Mouse (Mus musculus) cortical plate, adult 2 months (tissue): ENCODE results near the gene 5430419D17Rik. TPM values are rescaled to one million over a fixed set of nuclear protein-coding genes. Genes with fewer than 3 reads are reported as not detected.

Source experiments
- H3K27ac ChIP-seq: fragments of 200-500 bp; 2 replicates; pipeline ENCODE4 v1.5.1; 2012; ENCODE audit warnings: low read length, control low read depth, inconsistent platforms; ENCODE audit not compliant: insufficient read depth
- H3K4me1 ChIP-seq: fragments of 200-500 bp; 2 replicates; pipeline ENCODE4 v1.6.1; 2011; ENCODE audit warnings: low read length; ENCODE audit not compliant: control insufficient read depth, insufficient read depth
- H3K4me3 ChIP-seq: fragments of 200-500 bp; 2 replicates; pipeline ENCODE4 v1.5.1; 2011; ENCODE audit warnings: mild to moderate bottlenecking, low read length, control low read depth; ENCODE audit not compliant: insufficient read depth
- CTCF ChIP-seq: fragments of 200-500 bp; IDR thresholded peaks from 2 replicates; pipeline ENCODE4 v1.5.1; 2011; ENCODE audit warnings: mild to moderate bottlenecking, control low read depth, low read length; ENCODE audit not compliant: insufficient read depth; ENCODE audit errors: extremely low read depth
- POLR2A ChIP-seq: fragments of 200-500 bp; IDR thresholded peaks from 2 replicates; pipeline ENCODE4 v1.6.1; 2011; ENCODE audit warnings: mild to moderate bottlenecking, low read length, control low read depth; ENCODE audit not compliant: insufficient read depth; ENCODE audit errors: extremely low read depth
- polyA plus RNA-seq: library from polyadenylated mRNA; depleted of rRNA; stranded (reverse); fragments of >200 nt; gene quantifications from 2 replicates; pipeline ENCODE4 v1.2.3, GENCODE M21; 2012; rRNA removed

5430419D17Rik gene
- polyA plus RNA-seq, result 0.04 TPM in 2 replicates

- H3K27ac ChIP-seq, result no peak within 1 kb of the TSS
- no peak for TF ChIP-seq CTCF
- no peak for TF ChIP-seq POLR2A
- no peaks in the 10 kb centered on the region for H3K4me1 ChIP-seq
- H3K4me3 ChIP-seq, result no peak within 1 kb of the TSS
These were observed at the start of gene 5430419D17Rik for GRCm38 (mm10) chr7:131174121-131174520. TSS of gene 5430419D17Rik (plus strand) at chr7:131174402.

DNA sequence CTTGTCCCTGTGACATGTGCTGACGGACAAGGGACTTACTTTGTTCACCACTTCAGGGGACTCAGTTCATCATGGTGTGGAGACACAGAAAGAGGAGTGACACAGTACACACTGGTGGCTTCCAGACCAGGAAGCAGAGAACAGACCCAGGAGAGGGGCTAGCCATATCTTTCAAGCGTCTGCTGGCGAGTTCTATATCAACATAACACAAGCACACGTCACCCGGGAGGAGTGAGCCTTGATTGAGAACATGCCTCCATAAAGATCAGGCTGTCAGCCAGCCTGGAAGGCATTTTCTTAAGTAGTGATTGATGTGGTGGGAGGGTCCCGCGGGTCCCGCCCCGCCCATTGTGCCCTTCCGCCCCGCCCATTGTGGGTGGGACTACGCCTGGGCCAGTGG is 44.2 kb upstream of the 5430419D17Rik start:
- Histone ChIP-seq H3K4me3 (no peak overlapping the region), H3K27ac (no peak overlapping the region), H3K4me1 (no peaks in the 10 kb centered on the region)
- TF ChIP-seq POLR2A, result no peak
- TF ChIP-seq CTCF, result no peak

- TF ChIP-seq POLR2A, result no peak
- TF ChIP-seq CTCF, result no peak
- no peak overlapping the region for H3K4me3 ChIP-seq
- H3K4me1 ChIP-seq, result no peaks in the 10 kb centered on the region
- H3K27ac ChIP-seq, result no peak overlapping the region
These were observed 41.0 kb upstream of the 5430419D17Rik start for GRCm38 (mm10) chr7:131133181-131133580.

GRCm38 (mm10) chr7:131146214-131146613 is 28.0 kb upstream of the 5430419D17Rik start, which contains the start of gene 4933402N03Rik:
TSS of gene 4933402N03Rik (minus strand) at chr7:131146314.
- H3K4me1 ChIP-seq, result no peaks in the 10 kb centered on the region
- TF ChIP-seq CTCF, result no peak
- TF ChIP-seq POLR2A, result no peak
- no peak within 1 kb of the TSS for H3K27ac ChIP-seq
- H3K4me3 ChIP-seq, result no peak within 1 kb of the TSS

DNA sequence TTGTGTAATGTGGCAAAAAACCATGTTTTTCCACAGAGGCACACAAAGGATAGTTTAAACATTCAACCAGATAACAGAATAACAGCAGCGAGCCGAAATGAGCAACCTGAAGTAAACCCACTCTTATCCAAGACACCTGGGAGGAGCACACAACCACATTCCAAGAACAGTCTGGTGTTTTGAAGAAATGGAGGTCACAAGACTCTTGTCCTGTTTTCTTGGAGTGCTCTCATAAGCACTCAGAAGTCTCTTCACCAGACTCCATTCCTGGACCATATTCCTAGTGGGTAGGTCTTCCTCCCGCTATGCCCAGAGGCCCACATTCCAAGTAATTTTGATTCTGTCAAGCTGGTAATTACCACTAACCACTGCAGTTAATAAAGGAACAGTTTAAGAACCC is 24.0 kb upstream of the 5430419D17Rik start:
- H3K27ac ChIP-seq, result no peak overlapping the region
- no peak overlapping the region for H3K4me3 ChIP-seq
- TF ChIP-seq POLR2A (no peak), CTCF (no peak)
- H3K4me1 ChIP-seq, result no peaks in the 10 kb centered on the region

DNA sequence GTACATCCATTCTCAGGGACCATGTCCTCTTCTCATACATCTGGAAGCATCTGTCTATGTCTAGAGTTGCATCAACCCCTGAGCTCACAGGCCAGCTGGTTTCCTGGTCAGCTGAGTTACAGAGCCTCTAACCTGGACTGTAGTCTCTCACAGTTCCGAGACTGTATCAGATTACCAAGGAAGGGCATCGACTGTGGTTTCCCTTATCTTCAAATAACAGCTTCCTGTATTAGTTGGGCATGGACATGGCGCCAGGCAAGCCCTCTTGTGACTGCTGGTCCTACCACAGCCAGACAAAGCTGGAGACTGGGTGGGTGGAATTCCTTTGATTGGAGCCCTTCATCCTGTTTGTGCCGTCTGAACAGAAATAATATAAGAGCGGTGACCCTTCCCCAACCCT is 21.2 kb upstream of the 5430419D17Rik start:
- H3K4me3 ChIP-seq, result no peak overlapping the region
- TF ChIP-seq CTCF (no peak), POLR2A (no peak)
- no peaks in the 10 kb centered on the region for H3K4me1 ChIP-seq
- H3K27ac ChIP-seq, result no peak overlapping the region

- Histone ChIP-seq H3K4me1 (no peaks in the 10 kb centered on the region), H3K4me3 (no peak overlapping the region), H3K27ac (no peak overlapping the region)
- TF ChIP-seq POLR2A, result no peak
- no peak for TF ChIP-seq CTCF
These were observed 12.0 kb upstream of the 5430419D17Rik start for GRCm38 (mm10) chr7:131162251-131162650.

GRCm38 (mm10) chr7:131167771-131168170 is 6.4 kb upstream of the 5430419D17Rik start:
- Histone ChIP-seq H3K4me3 (no peak overlapping the region), H3K27ac (no peak overlapping the region), H3K4me1 (no peaks in the 10 kb centered on the region)
- no peak for TF ChIP-seq POLR2A

DNA sequence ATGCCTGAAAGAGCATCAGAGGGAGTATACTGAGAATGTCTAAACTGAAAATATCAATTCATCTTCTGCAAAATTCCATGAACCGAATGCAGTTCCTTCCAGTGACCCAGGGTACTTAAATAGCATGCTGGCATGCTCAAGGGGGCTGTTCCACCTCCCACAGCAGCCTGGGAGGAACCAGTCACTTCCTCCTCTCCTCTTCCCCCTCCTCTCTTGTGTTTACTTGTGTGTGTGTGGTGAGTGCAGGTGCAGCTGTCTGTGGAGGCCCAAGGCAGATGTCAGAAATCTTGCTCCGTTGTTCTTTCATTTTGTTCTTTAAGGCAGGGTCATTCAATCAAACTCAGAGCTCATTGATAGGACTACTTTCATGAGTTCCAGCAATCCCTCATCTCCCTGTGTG is 5.1 kb upstream of the 5430419D17Rik start:
- TF ChIP-seq CTCF (no peak), POLR2A (no peak)
- Histone ChIP-seq H3K4me1 (no peaks in the 10 kb centered on the region), H3K4me3 (no peak overlapping the region), H3K27ac (no peak overlapping the region)

GRCm38 (mm10) chr7:131182685-131183084 is 8.5 kb downstream of the 5430419D17Rik start:
- Histone ChIP-seq H3K4me1 (peaks cover 2% of the 10 kb centered on the region; the same call in 1 of the 2 replicates), H3K27ac (no peak overlapping the region), H3K4me3 (no peak overlapping the region)
- TF ChIP-seq CTCF, result peak; percentile 54
- no peak for TF ChIP-seq POLR2A
